Mouse (Mus musculus) regulatory T cell (primary cell): ENCODE data around the gene Try5.
"Not testable (repeated sequence)": the region's sequence is repeated elsewhere in the genome, so short reads cannot be mapped to it uniquely, and the experiment has no call there.

Experiments used
- in situ Hi-C: fragments of 300-600 bp; cut with MboI, MseI; formaldehyde crosslinking; loops from one replicate; pipeline ENCODE4 v1.15.1; 2025; ENCODE audit warnings: high pct_unique_total_duplicates

Gene Try5

GRCm38 (mm10) chr6:41316741-41317140 lies at the start of gene Try5:
Gene Try5 (minus strand): TSS chr6:41316841.
- in situ Hi-C loops: not testable (repeated sequence)

- in situ Hi-C loops: no loop called here
Measured at GRCm38 (mm10) chr6:41353932-41354331, 37.3 kb upstream of the Try5 start, which contains the start of gene Try10. Gene Try10 (plus strand): TSS chr6:41354105.

- in situ Hi-C loops: no loop called here
Measured at GRCm38 (mm10) chr6:41301969-41302368, 14.7 kb downstream of the Try5 start, which contains the start of gene Try4. Gene Try4 (plus strand): TSS chr6:41302269.

- in situ Hi-C loops: no loop called here
Measured at GRCm38 (mm10) chr6:41298255-41298654, 18.4 kb downstream of the Try5 start.

GRCm38 (mm10) chr6:41266140-41266539 lies 50.5 kb downstream of the Try5 start:
- in situ Hi-C loops: no loop called here

- in situ Hi-C loops: no loop called here
Measured at GRCm38 (mm10) chr6:41262796-41263195, 53.8 kb downstream of the Try5 start.
